Mouse (Mus musculus): Measurements from ENCODE around the gene Olfr1282. TPM values are rescaled to one million over a fixed set of nuclear protein-coding genes. Genes with fewer than 3 reads are reported as not detected.

The Olfr1282 gene
- total RNA-seq, 1 experiment, result not detected

- no peaks in the 10 kb centered on the region for H3K36me3 ChIP-seq (ENCODE audit: control insufficient read depth, insufficient read depth, low read length, poor library complexity, severe bottlenecking)
- TF ChIP-seq HCFC1 (IDR thresholded peaks at IDR 0.05; ENCODE audit: borderline replicate concordance, insufficient read depth, low read length), result no peak
- in situ Hi-C loops (cut with MboI; ENCODE audit: low sequenced_read_pairs in 2 of 2, unreplicated experiment in 2 of 2), result no loop called here
- H3K27ac ChIP-seq (ENCODE audit: insufficient read depth, low read depth, low read length, poor library complexity, severe bottlenecking), result no peak within 1 kb of the TSS
- H3K4me1 ChIP-seq (ENCODE audit: control insufficient read depth in 2 of 2, insufficient read depth in 2 of 2, low read length in 2 of 2, poor library complexity in 1 of 2), result no peaks in the 10 kb centered on the region
- H3K9ac ChIP-seq (ENCODE audit: insufficient read depth, low read depth, low read length, poor library complexity, severe bottlenecking), result no peak within 1 kb of the TSS
- no peaks in the 10 kb centered on the region for H3K9me3 ChIP-seq (ENCODE audit: control insufficient read depth, insufficient read depth, low read depth, low read length)
- H3K4me3 ChIP-seq (ENCODE audit: insufficient read depth in 1 of 2, low read depth in 1 of 2, low read length in 2 of 2, poor library complexity in 1 of 2, severe bottlenecking in 1 of 2), result no peak within 1 kb of the TSS
- DNase-seq (ENCODE audit: low read depth, low spot score), result no peak
Measured at GRCm38 (mm10) chr2:111313717-111314116, 22.2 kb downstream of the Olfr1282 start, which contains the start of gene Olfr1280. Gene Olfr1280, plus strand, starts transcription at chr2:111314017.

- Histone ChIP-seq H3K9ac (ENCODE audit: insufficient read depth, low read depth, low read length, poor library complexity, severe bottlenecking) (no peak within 1 kb of the TSS), H3K27ac (ENCODE audit: insufficient read depth, low read depth, low read length, poor library complexity, severe bottlenecking) (no peak within 1 kb of the TSS), H3K4me3 (ENCODE audit: insufficient read depth in 1 of 2, low read depth in 1 of 2, low read length in 2 of 2, poor library complexity in 1 of 2, severe bottlenecking in 1 of 2) (no peak within 1 kb of the TSS), H3K9me3 (ENCODE audit: control insufficient read depth, insufficient read depth, low read depth, low read length) (no peaks in the 10 kb centered on the region), H3K4me1 (ENCODE audit: control insufficient read depth in 2 of 2, insufficient read depth in 2 of 2, low read length in 2 of 2, poor library complexity in 1 of 2) (no peaks in the 10 kb centered on the region), H3K36me3 (ENCODE audit: control insufficient read depth, insufficient read depth, low read length, poor library complexity, severe bottlenecking) (no peaks in the 10 kb centered on the region)
- no peak for DNase-seq (ENCODE audit: low read depth, low spot score)
- TF ChIP-seq ZNF384 (IDR thresholded peaks at IDR 0.05; ENCODE audit: low read depth, low read length) (no peak), ZC3H11A (IDR thresholded peaks at IDR 0.05; ENCODE audit: borderline replicate concordance, low read depth, low read length) (no peak), HCFC1 (IDR thresholded peaks at IDR 0.05; ENCODE audit: borderline replicate concordance, insufficient read depth, low read length) (no peak), MAFK (IDR thresholded peaks at IDR 0.05; ENCODE audit: insufficient read depth, low read depth, low read length) (no peak), CHD2 (IDR thresholded peaks at IDR 0.05; ENCODE audit: low read depth, low read length) (no peak)
- in situ Hi-C loops (cut with MboI; ENCODE audit: low sequenced_read_pairs in 2 of 2, unreplicated experiment in 2 of 2), result no loop called here
Measured at GRCm38 (mm10) chr2:111300374-111300773, 35.5 kb downstream of the Olfr1282 start, which contains the start of gene Olfr1279. Gene Olfr1279, plus strand, starts transcription at chr2:111300635.

- in situ Hi-C loops (cut with MboI; ENCODE audit: low sequenced_read_pairs in 2 of 2, unreplicated experiment in 2 of 2), result no loop called here
- no peaks in the 10 kb centered on the region for H3K36me3 ChIP-seq (ENCODE audit: control insufficient read depth, insufficient read depth, low read length, poor library complexity, severe bottlenecking)
Measured at GRCm38 (mm10) chr2:111298541-111298940, 37.3 kb downstream of the Olfr1282 start.

GRCm38 (mm10) chr2:111289836-111290235 lies 46.0 kb downstream of the Olfr1282 start, which contains the start of gene Olfr1278:
Gene Olfr1278, plus strand, starts transcription at chr2:111290136.
- no peak for DNase-seq (ENCODE audit: low read depth, low spot score)
- no peak for TF ChIP-seq ZNF384 (IDR thresholded peaks at IDR 0.05; ENCODE audit: low read depth, low read length)
- no peak for TF ChIP-seq ZC3H11A (IDR thresholded peaks at IDR 0.05; ENCODE audit: borderline replicate concordance, low read depth, low read length)
- no peak for TF ChIP-seq MAFK (IDR thresholded peaks at IDR 0.05; ENCODE audit: insufficient read depth, low read depth, low read length)
- TF ChIP-seq HCFC1 (IDR thresholded peaks at IDR 0.05; ENCODE audit: borderline replicate concordance, insufficient read depth, low read length), result no peak
- TF ChIP-seq CHD2 (IDR thresholded peaks at IDR 0.05; ENCODE audit: low read depth, low read length), result no peak
- in situ Hi-C loops (cut with MboI; ENCODE audit: low sequenced_read_pairs in 2 of 2, unreplicated experiment in 2 of 2), result no loop called here
- H3K9ac ChIP-seq (ENCODE audit: insufficient read depth, low read depth, low read length, poor library complexity, severe bottlenecking), result no peak within 1 kb of the TSS
- no peak within 1 kb of the TSS for H3K27ac ChIP-seq (ENCODE audit: insufficient read depth, low read depth, low read length, poor library complexity, severe bottlenecking)
- no peaks in the 10 kb centered on the region for H3K9me3 ChIP-seq (ENCODE audit: control insufficient read depth, insufficient read depth, low read depth, low read length)
- H3K4me3 ChIP-seq (ENCODE audit: insufficient read depth in 1 of 2, low read depth in 1 of 2, low read length in 2 of 2, poor library complexity in 1 of 2, severe bottlenecking in 1 of 2), result no peak within 1 kb of the TSS
- H3K4me1 ChIP-seq (ENCODE audit: control insufficient read depth in 2 of 2, insufficient read depth in 2 of 2, low read length in 2 of 2, poor library complexity in 1 of 2), result no peaks in the 10 kb centered on the region
- no peaks in the 10 kb centered on the region for H3K36me3 ChIP-seq (ENCODE audit: control insufficient read depth, insufficient read depth, low read length, poor library complexity, severe bottlenecking)

More at GRCm38 (mm10) chr2:111298541-111298940, 37.3 kb downstream of the Olfr1282 start:
- H3K27ac ChIP-seq (ENCODE audit: insufficient read depth, low read depth, low read length, poor library complexity, severe bottlenecking), result no peak overlapping the region
- no peak for DNase-seq (ENCODE audit: low read depth, low spot score)
- no peak for TF ChIP-seq HCFC1 (IDR thresholded peaks at IDR 0.05; ENCODE audit: borderline replicate concordance, insufficient read depth, low read length)
- no peak for TF ChIP-seq ZC3H11A (IDR thresholded peaks at IDR 0.05; ENCODE audit: borderline replicate concordance, low read depth, low read length)
- TF ChIP-seq CHD2 (IDR thresholded peaks at IDR 0.05; ENCODE audit: low read depth, low read length), result no peak
- no peak for TF ChIP-seq MAFK (IDR thresholded peaks at IDR 0.05; ENCODE audit: insufficient read depth, low read depth, low read length)
- TF ChIP-seq ZNF384 (IDR thresholded peaks at IDR 0.05; ENCODE audit: low read depth, low read length), result no peak
- no peak overlapping the region for H3K9ac ChIP-seq (ENCODE audit: insufficient read depth, low read depth, low read length, poor library complexity, severe bottlenecking)
- no peaks in the 10 kb centered on the region for H3K4me1 ChIP-seq (ENCODE audit: control insufficient read depth in 2 of 2, insufficient read depth in 2 of 2, low read length in 2 of 2, poor library complexity in 1 of 2)
- H3K4me3 ChIP-seq (ENCODE audit: insufficient read depth in 1 of 2, low read depth in 1 of 2, low read length in 2 of 2, poor library complexity in 1 of 2, severe bottlenecking in 1 of 2), result no peak overlapping the region
- H3K9me3 ChIP-seq (ENCODE audit: control insufficient read depth, insufficient read depth, low read depth, low read length), result no peaks in the 10 kb centered on the region

Other genes with a start within 250 kb of the Olfr1282 start
- gene Gm13941, start 230.1 kb downstream of the Olfr1282 start, total RNA-seq (2012; rRNA removed), result not detected in 2 replicates
- not detected in 2 replicates for gene Gm15130, start 183.1 kb downstream of the Olfr1282 start, total RNA-seq (2012; rRNA removed)
- not detected in 2 replicates for gene 4930430A15Rik, start 106.5 kb downstream of the Olfr1282 start, total RNA-seq (2012; rRNA removed)
- gene Olfr1275, start 100.8 kb downstream of the Olfr1282 start, total RNA-seq (2012; rRNA removed), result not detected in 2 replicates
- gene Olfr1276, start 81.6 kb downstream of the Olfr1282 start, total RNA-seq (2012; rRNA removed), result not detected in 2 replicates
- 0.09 and 0.32 TPM in 2 replicates for gene Olfr1277, start 62.0 kb downstream of the Olfr1282 start, total RNA-seq (2012; rRNA removed)
- gene Olfr1278, start 45.9 kb downstream of the Olfr1282 start, total RNA-seq (2012; rRNA removed), result not detected in 2 replicates
- not detected in 2 replicates for gene Olfr1279, start 35.4 kb downstream of the Olfr1282 start, total RNA-seq (2012; rRNA removed)
- gene Olfr1280, start 22.1 kb downstream of the Olfr1282 start, total RNA-seq (2012; rRNA removed), result not detected in 2 replicates
- not detected in 2 replicates for gene Olfr1281, start 9.6 kb downstream of the Olfr1282 start, total RNA-seq (2012; rRNA removed)
- gene Olfr1283, start 30.7 kb upstream of the Olfr1282 start, total RNA-seq (2012; rRNA removed), result not detected in 2 replicates
- gene Olfr1284, start 39.4 kb upstream of the Olfr1282 start, total RNA-seq (2012; rRNA removed), result not detected in 2 replicates
- not detected in 2 replicates for gene Olfr1286, start 87.0 kb upstream of the Olfr1282 start, total RNA-seq (2012; rRNA removed)
- gene Olfr1287, start 113.1 kb upstream of the Olfr1282 start, total RNA-seq (2012; rRNA removed), result not detected in 2 replicates
- gene Olfr1288, start 138.0 kb upstream of the Olfr1282 start, total RNA-seq (2012; rRNA removed), result not detected in 2 replicates
- gene Olfr1289, start 144.7 kb upstream of the Olfr1282 start, total RNA-seq (2012; rRNA removed), result not detected in 2 replicates
- gene Olfr1290, start 157.8 kb upstream of the Olfr1282 start, total RNA-seq (2012; rRNA removed), result 0.13 TPM in 1 of 2 replicates, not detected in the other
- not detected in 2 replicates for gene Olfr1291-ps1, start 161.1 kb upstream of the Olfr1282 start, total RNA-seq (2012; rRNA removed)
- not detected in 2 replicates for gene Olfr1293-ps, start 189.1 kb upstream of the Olfr1282 start, total RNA-seq (2012; rRNA removed)
- gene Olfr1294, start 204.2 kb upstream of the Olfr1282 start, total RNA-seq (2012; rRNA removed), result not detected in 2 replicates
- not detected in 2 replicates for gene Olfr1295, start 233.6 kb upstream of the Olfr1282 start, total RNA-seq (2012; rRNA removed)

All from ES-E14 (cell line).